Mouse (Mus musculus): ENCODE measurements around the gene Zbtb20. TPM values are rescaled to one million over a fixed set of nuclear protein-coding genes. Genes with fewer than 3 reads are reported as not detected.

Gene Zbtb20
- total and polyA plus RNA-seq, 3 experiments, result 52.1 to 128 (median 113) TPM

DNA sequence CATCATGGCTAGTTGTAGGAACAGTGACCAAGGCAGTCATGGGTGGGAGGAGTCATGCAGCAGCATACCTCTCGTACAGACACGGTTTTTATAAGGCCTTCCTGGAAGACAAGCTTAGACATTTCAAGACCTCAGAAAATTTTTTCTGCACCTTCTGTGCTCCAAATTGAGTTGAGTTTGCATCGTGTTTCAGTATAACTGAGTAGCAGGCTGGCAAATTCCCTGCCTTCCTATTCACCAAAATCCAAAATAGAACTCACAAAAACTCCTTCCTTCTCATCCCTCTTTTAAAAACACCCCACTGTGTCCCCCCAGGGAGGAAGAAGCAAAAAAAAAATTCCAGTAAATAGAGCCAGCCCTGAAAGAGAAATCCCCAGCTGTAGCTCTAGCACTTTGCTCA, 606.4 kb downstream of the Zbtb20 start:
- no peak for DNase-seq

GRCm38 (mm10) chr16:43482738-43483137, 607.1 kb downstream of the Zbtb20 start:
- DNase-seq, result no peak

GRCm38 (mm10) chr16:43484400-43484799, 608.7 kb downstream of the Zbtb20 start:
- DNase-seq, result no peak

- no peak for DNase-seq
Measured at GRCm38 (mm10) chr16:43489362-43489761, 613.7 kb downstream of the Zbtb20 start.

GRCm38 (mm10) chr16:43489984-43490383, 614.3 kb downstream of the Zbtb20 start:
- DNase-seq, result no peak

- no peak for DNase-seq
Measured at GRCm38 (mm10) chr16:43492863-43493262, 617.2 kb downstream of the Zbtb20 start.

- no peak for DNase-seq
Measured at GRCm38 (mm10) chr16:43493596-43494385, 618.1 kb downstream of the Zbtb20 start.

DNA sequence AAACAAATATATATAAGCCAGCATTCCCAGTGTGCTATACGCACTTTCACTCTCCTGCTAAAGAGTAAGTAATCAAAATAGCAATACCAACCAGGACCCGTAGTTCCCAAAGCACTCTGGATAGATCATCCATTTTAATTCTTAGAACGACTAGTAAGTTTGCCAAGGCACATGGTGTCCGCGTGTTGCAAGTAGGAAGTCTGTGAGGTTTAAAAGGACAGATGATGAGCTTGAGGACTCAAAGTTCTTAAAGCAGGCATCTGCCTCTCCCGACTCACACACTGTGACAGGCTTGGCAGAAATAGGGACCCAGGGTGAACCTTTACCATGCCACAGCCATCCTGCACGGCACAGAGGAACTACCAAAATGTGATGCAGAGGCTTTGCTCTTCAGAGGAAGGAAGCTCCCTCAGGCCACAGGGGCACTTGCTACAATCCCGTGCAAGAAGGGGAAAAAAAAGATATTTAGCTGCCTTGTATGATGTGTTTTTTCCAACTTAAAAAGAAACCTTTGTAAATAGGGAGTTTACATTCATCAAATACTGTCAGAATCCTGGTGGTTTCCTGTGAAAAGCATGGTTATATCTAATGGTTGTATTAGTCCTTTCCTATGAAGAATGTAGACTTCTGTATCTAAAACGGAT, 619.6 kb downstream of the Zbtb20 start:
- DNase-seq, result no peak

GRCm38 (mm10) chr16:43497093-43497492, 621.4 kb downstream of the Zbtb20 start:
- no peak for DNase-seq

- DNase-seq, result peak; percentile 33
Measured at GRCm38 (mm10) chr16:43500132-43500853, 624.6 kb downstream of the Zbtb20 start.

DNA sequence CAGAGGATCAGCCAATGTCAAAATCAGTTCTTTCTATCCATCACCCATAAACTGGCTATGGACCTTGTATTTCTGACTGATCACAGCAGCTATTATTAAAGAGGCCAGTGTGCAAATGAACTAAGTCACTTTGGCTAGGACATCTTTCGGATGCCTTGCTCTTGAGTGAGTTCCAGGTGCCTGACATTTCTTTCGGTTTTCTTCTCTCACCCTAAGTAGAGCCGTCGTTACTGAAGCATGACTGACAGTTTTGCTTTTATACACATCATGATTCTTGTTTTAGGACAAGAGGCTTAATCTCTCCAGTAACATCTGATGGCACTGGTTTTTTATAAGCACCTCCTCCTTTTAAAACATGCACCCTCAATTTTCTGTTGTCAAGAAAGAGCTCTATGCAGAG, 625.6 kb downstream of the Zbtb20 start:
- DNase-seq, result no peak

GRCm38 (mm10) chr16:43502339-43503009, 626.8 kb downstream of the Zbtb20 start:
- DNase-seq, result no peak

- DNase-seq, result peak; percentile 45
Measured at GRCm38 (mm10) chr16:43503010-43503635, 627.4 kb downstream of the Zbtb20 start.

GRCm38 (mm10) chr16:43503636-43504010, 627.9 kb downstream of the Zbtb20 start:
- DNase-seq, result peak; percentile 42

DNA sequence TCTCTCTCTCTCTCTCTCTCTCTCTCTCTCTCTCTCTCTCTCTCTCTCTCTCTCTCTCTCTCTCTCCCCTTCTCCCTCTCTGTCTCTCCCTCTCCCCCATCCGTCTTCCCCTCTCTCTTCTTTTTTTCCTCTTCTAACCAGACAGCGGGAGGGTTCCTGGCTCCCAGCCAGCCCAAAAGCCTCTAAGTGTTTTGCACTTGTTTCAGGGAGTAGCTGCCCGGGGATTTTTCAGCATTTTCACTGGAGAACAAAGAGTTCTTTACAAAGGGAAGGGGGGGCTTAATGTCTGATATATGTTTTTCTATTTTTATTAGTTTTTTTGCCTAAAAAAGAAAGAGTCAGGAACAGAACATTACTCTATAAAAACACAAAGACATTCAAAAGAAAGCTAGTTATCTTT, 628.5 kb downstream of the Zbtb20 start:
- peak; percentile 78 for DNase-seq

DNA sequence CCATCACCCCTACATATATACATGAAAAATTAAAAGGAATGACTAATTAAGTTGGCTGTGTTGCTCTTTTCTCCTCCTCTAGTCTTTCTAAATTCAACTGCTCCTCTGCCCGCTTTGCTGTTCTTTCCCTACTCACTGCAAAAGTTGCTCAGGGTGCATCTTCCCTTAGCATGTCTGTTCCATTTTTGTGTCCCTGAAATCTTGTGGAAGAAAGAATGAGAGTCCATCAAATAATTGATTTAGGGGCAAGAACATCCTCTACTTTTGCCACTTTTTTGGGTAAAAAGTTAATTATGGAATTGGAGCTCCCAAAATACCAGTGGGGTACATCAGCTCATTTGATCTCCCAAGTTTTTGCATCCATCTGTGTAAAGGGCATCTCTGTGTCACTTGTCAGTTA, 628.9 kb downstream of the Zbtb20 start:
- no peak for DNase-seq

- peak; percentile 34 for DNase-seq
Measured at GRCm38 (mm10) chr16:43505314-43505950, 629.8 kb downstream of the Zbtb20 start.

DNA sequence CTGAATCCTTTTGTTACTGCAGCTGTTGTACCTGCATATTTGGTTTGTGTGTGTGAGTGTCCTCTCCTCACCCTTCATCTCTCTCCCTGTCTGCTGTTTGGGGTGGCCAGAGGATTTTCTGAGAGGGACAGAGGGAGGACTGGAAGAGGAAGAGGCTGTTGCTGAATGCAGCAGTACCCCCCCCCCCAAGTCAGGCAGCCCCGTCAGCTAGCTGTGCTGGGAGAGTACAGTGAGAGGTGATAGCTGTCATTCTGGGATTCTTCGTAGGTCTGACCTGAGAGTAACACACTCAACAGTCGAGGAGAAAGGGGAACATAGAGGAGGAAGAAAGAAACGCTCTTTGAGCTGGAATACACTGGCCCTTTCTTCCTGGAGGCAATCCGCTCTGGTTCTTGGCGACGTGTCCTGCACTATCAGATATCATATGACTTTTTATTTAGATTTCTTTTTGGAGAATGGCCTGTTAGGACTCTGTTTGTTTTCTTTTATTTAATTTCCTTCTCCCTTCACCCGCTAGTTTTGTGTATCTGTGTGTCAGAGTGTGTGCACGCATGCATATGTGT, 630.6 kb downstream of the Zbtb20 start:
- DNase-seq, result peak; percentile 40

- peak; percentile 47 for DNase-seq
Measured at GRCm38 (mm10) chr16:43506771-43507405, 631.2 kb downstream of the Zbtb20 start.

GRCm38 (mm10) chr16:43508166-43508998, 632.7 kb downstream of the Zbtb20 start:
- DNase-seq, result no peak

Measured in adrenal gland, adult 2 months (tissue).